Mouse (Mus musculus) myocyte (in vitro differentiated cells): ENCODE results near the gene Tfpi2. TPM values are rescaled to one million over a fixed set of nuclear protein-coding genes. Genes with fewer than 3 reads are reported as not detected.

Experiments used
- H3K27me3 ChIP-seq: one replicate; pipeline ENCODE4 v1.6.1; 2011; ENCODE audit not compliant: control insufficient read depth, insufficient read depth, insufficient read length
- H3K36me3 ChIP-seq: one replicate; pipeline ENCODE4 v1.6.1; 2011; ENCODE audit not compliant: control insufficient read depth, insufficient read depth
- H3K4me2 ChIP-seq: one replicate; pipeline ENCODE4 v1.6.1; 2011; ENCODE audit warnings: low read depth, control low read depth
- H3K4me3 ChIP-seq: one replicate; pipeline ENCODE4 v1.5.1; 2011; ENCODE audit warnings: mild to moderate bottlenecking, control low read depth, moderate library complexity
- H3K79me2 ChIP-seq: one replicate; pipeline ENCODE4 v1.6.1; 2011; ENCODE audit not compliant: control insufficient read depth, insufficient read depth
- H3ac ChIP-seq: one replicate; pipeline ENCODE4 v1.6.1; 2011; ENCODE audit not compliant: control insufficient read depth, insufficient read length
- CEBPB ChIP-seq: IDR thresholded peaks from 2 replicates; pipeline ENCODE4 v1.6.1; 2011; ENCODE audit warnings: mild to moderate bottlenecking, moderate library complexity; ENCODE audit not compliant: poor library complexity, insufficient read depth, severe bottlenecking
- E2F4 ChIP-seq: IDR thresholded peaks from one replicate; pipeline ENCODE4 v1.6.1; 2011; ENCODE audit warnings: mild to moderate bottlenecking, control low read depth, moderate library complexity; ENCODE audit not compliant: insufficient read depth
- MAX ChIP-seq: IDR thresholded peaks from one replicate; pipeline ENCODE4 v1.6.1; 2011; ENCODE audit warnings: low read depth, mild to moderate bottlenecking, control low read depth
- MYOD1 ChIP-seq, 3 experiments: IDR thresholded peaks; one replicate each; pipeline ENCODE4 v1.6.1; 2011; ENCODE audit warnings: control low read depth in 2 of 3, low read depth in 2 of 3, mild to moderate bottlenecking in 2 of 3, moderate library complexity in 1 of 3; ENCODE audit not compliant: insufficient read length in 2 of 3, control insufficient read depth in 1 of 3
- MYOG ChIP-seq, 3 experiments: IDR thresholded peaks; one replicate each; pipeline ENCODE4 v1.6.1; 2011; ENCODE audit warnings: control low read depth in 2 of 3, low read depth in 2 of 3, mild to moderate bottlenecking in 2 of 3; ENCODE audit not compliant: insufficient read length in 2 of 3, control insufficient read depth in 1 of 3, insufficient read depth in 1 of 3
- POLR2A ChIP-seq: IDR thresholded peaks from one replicate; pipeline ENCODE4 v1.6.1; 2011; ENCODE audit warnings: low read depth, mild to moderate bottlenecking, control low read depth, moderate library complexity; ENCODE audit not compliant: insufficient read length
- POLR2AphosphoS2 ChIP-seq: IDR thresholded peaks from one replicate; pipeline ENCODE4 v1.6.1; 2011; ENCODE audit warnings: low read depth, control low read depth; ENCODE audit not compliant: insufficient read length
- REST ChIP-seq: IDR thresholded peaks from one replicate; pipeline ENCODE4 v1.6.1; 2011; ENCODE audit warnings: mild to moderate bottlenecking, control low read depth, moderate library complexity; ENCODE audit not compliant: insufficient read depth, insufficient read length
- SRF ChIP-seq: IDR thresholded peaks from one replicate; pipeline ENCODE4 v1.6.1; 2011; ENCODE audit warnings: low read depth; ENCODE audit not compliant: control insufficient read depth, insufficient read length
- TCF12 ChIP-seq: IDR thresholded peaks from one replicate; pipeline ENCODE4 v1.6.1; 2011; ENCODE audit warnings: mild to moderate bottlenecking, control low read depth; ENCODE audit not compliant: poor library complexity, insufficient read depth, severe bottlenecking
- TCF3 ChIP-seq: IDR thresholded peaks from one replicate; pipeline ENCODE4 v1.6.1; 2011; ENCODE audit warnings: low read depth, control low read depth; ENCODE audit not compliant: insufficient read length
- USF1 ChIP-seq: IDR thresholded peaks from one replicate; pipeline ENCODE4 v1.6.1; 2011; ENCODE audit warnings: low read depth, mild to moderate bottlenecking, control low read depth, moderate library complexity
- polyA plus RNA-seq: library from polyadenylated mRNA; unstranded; fragments of >200 nt; fragmentation: generic; extraction: Trizol; gene quantifications from one replicate; pipeline ENCODE4 v1.2.1, GENCODE M21; 2012; ENCODE audit warnings: missing spikeins

Gene Tfpi2
- polyA plus RNA-seq, 1 experiment: 0.06 TPM

DNA sequence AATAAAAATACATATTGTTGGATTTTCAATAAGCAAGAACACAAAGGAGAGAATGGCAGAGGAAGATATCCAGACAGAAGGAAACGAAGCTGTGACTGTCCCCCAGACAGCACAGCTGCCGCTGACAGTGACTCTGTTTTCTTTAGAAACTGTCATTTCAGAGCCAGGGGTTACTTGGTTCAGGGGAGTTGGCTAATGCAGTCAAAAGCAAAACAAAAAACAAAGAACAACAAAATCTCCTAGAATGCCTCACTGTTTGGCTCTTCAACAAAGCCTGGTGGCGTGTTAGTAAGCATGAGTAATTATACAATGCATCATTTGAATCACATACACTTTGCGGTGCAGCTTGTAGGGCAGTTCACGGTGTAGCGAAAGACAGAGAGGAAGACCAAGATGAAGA lies 10.6 kb upstream of the Tfpi2 start:
- H3K36me3 ChIP-seq: no peaks in the 10 kb centered on the region
- H3K79me2 ChIP-seq: no peaks in the 10 kb centered on the region
- no peak overlapping the region for H3ac ChIP-seq
- H3K27me3 ChIP-seq: no peaks in the 10 kb centered on the region
- TF ChIP-seq POLR2A (no peak), MYOG (IDR thresholded peaks at IDR 0.05; ENCODE audit: control insufficient read depth in 1 of 3, insufficient read depth in 1 of 3, insufficient read length in 2 of 3, low read depth in 2 of 3) (no peak), TCF12 (no peak), REST (no peak), TCF3 (no peak), USF1 (no peak), E2F4 (no peak), MAX (no peak), CEBPB (no peak), SRF (no peak), POLR2AphosphoS2 (no peak), MYOD1 (IDR thresholded peaks at IDR 0.05; ENCODE audit: control insufficient read depth in 1 of 3, insufficient read length in 2 of 3, low read depth in 2 of 3) (no peak)
- no peak overlapping the region for H3K4me3 ChIP-seq
- H3K4me2 ChIP-seq: no peak overlapping the region

DNA sequence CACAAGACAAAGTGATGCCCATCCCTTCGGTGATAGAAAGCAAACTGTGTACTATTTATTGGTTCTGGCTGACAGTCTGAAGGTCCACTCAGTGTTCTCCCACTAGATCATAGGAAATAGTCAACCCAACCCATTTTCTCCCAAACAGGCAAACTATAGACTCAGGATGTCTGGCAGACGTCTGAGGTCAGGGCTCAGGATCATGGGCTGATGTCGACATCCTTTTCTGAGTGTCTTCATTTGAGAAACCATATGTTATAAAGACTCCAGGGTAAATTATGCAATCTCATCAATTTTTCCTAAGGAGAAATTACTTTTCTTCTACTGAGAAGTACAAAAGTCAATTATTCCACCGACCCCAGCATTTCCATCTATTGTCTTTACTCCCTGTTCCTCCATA lies 9.4 kb upstream of the Tfpi2 start:
- Histone ChIP-seq H3K79me2 (no peaks in the 10 kb centered on the region), H3K4me2 (no peak overlapping the region), H3K4me3 (no peak overlapping the region), H3K27me3 (no peaks in the 10 kb centered on the region), H3K36me3 (no peaks in the 10 kb centered on the region), H3ac (no peak overlapping the region)
- TF ChIP-seq CEBPB (0 out of 2 replicates have a peak, but pooled peaks have one; percentile 13), TCF3 (no peak)

DNA sequence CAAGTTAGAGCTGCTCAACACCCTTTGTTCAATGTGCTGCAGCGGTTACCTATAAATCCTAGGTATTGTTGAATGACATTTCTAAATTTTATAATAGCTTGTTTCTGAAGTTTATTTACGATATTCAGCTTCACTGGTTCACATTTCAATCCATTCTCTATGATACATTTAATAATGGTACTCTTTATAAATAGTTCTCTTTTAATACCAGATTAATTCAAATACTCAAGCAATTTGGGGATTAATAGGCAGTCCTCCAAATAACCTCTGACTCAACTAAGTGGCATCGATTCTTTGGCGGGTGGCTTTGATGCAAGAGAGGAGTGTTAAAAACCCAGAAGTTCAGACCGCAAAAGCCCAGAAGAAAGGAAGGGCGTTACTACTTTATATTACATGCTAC lies 4.8 kb upstream of the Tfpi2 start, which contains the start of gene Gngt1:
Gene Gngt1, plus strand, starts transcription at position 301 of the 400 bp plus-strand sequence.
- TF ChIP-seq POLR2AphosphoS2 (no peak), TCF3 (no peak), MAX (no peak), REST (no peak)
- H3K4me3 ChIP-seq: no peak within 1 kb of the TSS
- no peaks in the 10 kb centered on the region for H3K79me2 ChIP-seq
- no peaks in the 10 kb centered on the region for H3K27me3 ChIP-seq
- no peak within 1 kb of the TSS for H3ac ChIP-seq
- no peaks in the 10 kb centered on the region for H3K36me3 ChIP-seq
- no peak within 1 kb of the TSS for H3K4me2 ChIP-seq

DNA sequence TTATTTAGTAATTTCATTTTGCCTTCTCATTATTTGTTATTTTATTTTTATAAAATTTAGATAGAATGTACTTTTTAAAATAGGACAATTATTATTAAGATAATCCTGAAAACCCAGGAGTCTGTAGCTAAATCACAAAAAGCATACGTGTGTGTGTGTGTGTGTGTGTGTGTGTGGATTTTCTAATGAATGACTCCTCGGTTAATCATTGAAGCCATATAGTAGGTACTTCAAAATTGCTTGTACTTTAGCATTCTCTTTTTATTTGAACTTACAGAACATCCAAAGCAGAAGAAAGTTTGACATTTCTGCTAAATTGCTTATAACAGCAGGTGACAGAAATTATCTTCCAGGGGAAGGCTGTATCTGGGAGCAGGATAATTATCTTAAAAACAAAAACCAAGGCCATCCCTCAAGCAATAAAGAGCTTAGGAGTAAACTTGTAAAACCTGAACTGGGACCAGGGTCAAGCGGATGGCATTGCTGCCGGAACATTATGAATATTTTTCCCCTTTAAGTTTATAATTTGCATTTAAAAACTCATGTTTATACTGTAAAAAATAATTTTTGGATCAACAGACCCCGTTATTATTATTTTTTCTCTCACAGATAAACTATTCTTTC lies 5.9 kb downstream of the Tfpi2 start:
- no peaks in the 10 kb centered on the region for H3K36me3 ChIP-seq
- TF ChIP-seq TCF3 (no peak), MYOD1 (IDR thresholded peaks at IDR 0.05; ENCODE audit: control insufficient read depth in 1 of 3, insufficient read length in 2 of 3, low read depth in 2 of 3) (no peak), MYOG (IDR thresholded peaks at IDR 0.05; ENCODE audit: control insufficient read depth in 1 of 3, insufficient read depth in 1 of 3, insufficient read length in 2 of 3, low read depth in 2 of 3) (no peak), SRF (no peak), MAX (no peak), E2F4 (no peak), POLR2A (no peak), USF1 (no peak), REST (no peak), TCF12 (no peak)
- H3K27me3 ChIP-seq: no peaks in the 10 kb centered on the region
- H3ac ChIP-seq: no peak overlapping the region
- H3K79me2 ChIP-seq: no peaks in the 10 kb centered on the region
- H3K4me3 ChIP-seq: no peak overlapping the region
- no peak overlapping the region for H3K4me2 ChIP-seq

DNA sequence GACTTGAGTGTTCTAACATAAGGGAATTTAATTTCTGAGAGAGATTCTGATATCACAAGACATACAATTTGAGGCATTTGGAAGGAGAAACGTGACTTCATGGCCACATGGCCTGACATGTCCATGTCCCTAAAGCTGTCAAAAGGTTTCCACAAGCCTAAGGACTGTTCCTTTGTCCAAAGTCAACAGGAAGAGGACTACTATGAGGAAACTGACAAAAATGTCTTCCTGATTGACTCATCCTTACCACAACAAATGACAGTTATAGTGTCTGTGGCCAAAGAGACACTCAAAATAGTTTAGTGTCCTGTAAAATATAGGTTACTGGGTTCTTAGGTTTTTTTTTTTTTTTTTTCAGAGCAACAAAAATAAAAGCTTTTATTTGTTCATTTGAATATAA lies 15.0 kb downstream of the Tfpi2 start:
- no peak overlapping the region for H3K4me3 ChIP-seq
- no peaks in the 10 kb centered on the region for H3K36me3 ChIP-seq
- H3K4me2 ChIP-seq: no peak overlapping the region
- no peaks in the 10 kb centered on the region for H3K79me2 ChIP-seq
- TF ChIP-seq MYOG (IDR thresholded peaks at IDR 0.05; ENCODE audit: control insufficient read depth in 1 of 3, insufficient read depth in 1 of 3, insufficient read length in 2 of 3, low read depth in 2 of 3) (no peak), POLR2AphosphoS2 (no peak), MAX (no peak), CEBPB (no peak), TCF3 (no peak)
- no peak overlapping the region for H3ac ChIP-seq
- H3K27me3 ChIP-seq: no peaks in the 10 kb centered on the region
